Mouse (Mus musculus): ENCODE measurements around the gene Lrrc17. TPM values are rescaled to one million over a fixed set of nuclear protein-coding genes. Genes with fewer than 3 reads are reported as not detected.
A peak's percentile ranks its signal among the peaks of the same experiment; 100 is the strongest.

Gene Lrrc17
- polyA plus RNA-seq, 1 experiment from 2014 or later, result 42.8 TPM

GRCm38 (mm10) chr5:21545227-21545626, 1.9 kb downstream of the Lrrc17 start:
- Histone ChIP-seq H3K4me1 (ENCODE audit: control insufficient read depth, insufficient read depth, low read length) (no peaks in the 10 kb centered on the region), H3K4me2 (ENCODE audit: low read depth, low read length) (0 out of 2 replicates have a peak overlapping the region, but pooled peaks have one; percentile 1), H3K27me3 (ENCODE audit: control insufficient read depth, insufficient read depth, low read length) (no peaks in the 10 kb centered on the region), H3K27ac (replicated peaks; ENCODE audit: low read depth, low read length) (no peak overlapping the region), H3K36me3 (replicated peaks; ENCODE audit: control insufficient read depth, insufficient read depth, low read depth, low read length) (no peaks in the 10 kb centered on the region), H3K9ac (replicated peaks; ENCODE audit: low read length) (no peak overlapping the region), H3K9me3 (replicated peaks; ENCODE audit: control insufficient read depth, low read length) (no peaks in the 10 kb centered on the region), H3K4me3 (ENCODE audit: low read depth, low read length) (peak overlapping the region; percentile 13)
- ATAC-seq (replicated peaks; ENCODE audit: insufficient number of reproducible peaks, low FRiP score, low TSS enrichment, low read depth) (no peak), DNase-seq (ENCODE audit: low spot score) (no peak)

GRCm38 (mm10) chr5:21545786-21546185, 2.4 kb downstream of the Lrrc17 start:
- Histone ChIP-seq H3K27ac (replicated peaks; ENCODE audit: low read depth, low read length) (no peak overlapping the region), H3K4me1 (ENCODE audit: control insufficient read depth, insufficient read depth, low read length) (no peaks in the 10 kb centered on the region), H3K9ac (replicated peaks; ENCODE audit: low read length) (no peak overlapping the region), H3K4me3 (ENCODE audit: low read depth, low read length) (no peak overlapping the region), H3K9me3 (replicated peaks; ENCODE audit: control insufficient read depth, low read length) (no peaks in the 10 kb centered on the region), H3K27me3 (ENCODE audit: control insufficient read depth, insufficient read depth, low read length) (no peaks in the 10 kb centered on the region), H3K36me3 (replicated peaks; ENCODE audit: control insufficient read depth, insufficient read depth, low read depth, low read length) (no peaks in the 10 kb centered on the region), H3K4me2 (ENCODE audit: low read depth, low read length) (no peak overlapping the region)
- no peak for ATAC-seq (replicated peaks; ENCODE audit: insufficient number of reproducible peaks, low FRiP score, low TSS enrichment, low read depth)
- 87% methylated on average over 4 of the region's 4 CpGs for WGBS
- no peak for DNase-seq (ENCODE audit: low spot score)

GRCm38 (mm10) chr5:21547005-21547404, 3.6 kb downstream of the Lrrc17 start:
- no peak overlapping the region for H3K27ac ChIP-seq (replicated peaks; ENCODE audit: low read depth, low read length)
- H3K4me2 ChIP-seq (ENCODE audit: low read depth, low read length), result no peak overlapping the region
- H3K9ac ChIP-seq (replicated peaks; ENCODE audit: low read length), result no peak overlapping the region
- H3K4me3 ChIP-seq (ENCODE audit: low read depth, low read length), result no peak overlapping the region
- H3K4me1 ChIP-seq (ENCODE audit: control insufficient read depth, insufficient read depth, low read length), result no peaks in the 10 kb centered on the region
- 82% methylated on average over 8 of the region's 8 CpGs for WGBS
- H3K36me3 ChIP-seq (replicated peaks; ENCODE audit: control insufficient read depth, insufficient read depth, low read depth, low read length), result no peaks in the 10 kb centered on the region
- H3K27me3 ChIP-seq (ENCODE audit: control insufficient read depth, insufficient read depth, low read length), result no peaks in the 10 kb centered on the region
- no peak for DNase-seq (ENCODE audit: low spot score)
- no peaks in the 10 kb centered on the region for H3K9me3 ChIP-seq (replicated peaks; ENCODE audit: control insufficient read depth, low read length)
- no peak for ATAC-seq (replicated peaks; ENCODE audit: insufficient number of reproducible peaks, low FRiP score, low TSS enrichment, low read depth)

GRCm38 (mm10) chr5:21553685-21554084, 10.3 kb downstream of the Lrrc17 start:
- H3K9me3 ChIP-seq (replicated peaks; ENCODE audit: control insufficient read depth, low read length), result no peaks in the 10 kb centered on the region
- no peaks in the 10 kb centered on the region for H3K27me3 ChIP-seq (ENCODE audit: control insufficient read depth, insufficient read depth, low read length)
- H3K9ac ChIP-seq (replicated peaks; ENCODE audit: low read length), result no peak overlapping the region
- ATAC-seq (replicated peaks; ENCODE audit: insufficient number of reproducible peaks, low FRiP score, low TSS enrichment, low read depth) (no peak), DNase-seq (ENCODE audit: low spot score) (no peak)
- no peaks in the 10 kb centered on the region for H3K4me1 ChIP-seq (ENCODE audit: control insufficient read depth, insufficient read depth, low read length)
- H3K27ac ChIP-seq (replicated peaks; ENCODE audit: low read depth, low read length), result no peak overlapping the region
- WGBS, result 87% methylated on average over 4 of the region's 4 CpGs
- no peaks in the 10 kb centered on the region for H3K36me3 ChIP-seq (replicated peaks; ENCODE audit: control insufficient read depth, insufficient read depth, low read depth, low read length)
- no peak overlapping the region for H3K4me2 ChIP-seq (ENCODE audit: low read depth, low read length)
- H3K4me3 ChIP-seq (ENCODE audit: low read depth, low read length), result no peak overlapping the region

GRCm38 (mm10) chr5:21554732-21555131, 11.4 kb downstream of the Lrrc17 start:
- no peaks in the 10 kb centered on the region for H3K9me3 ChIP-seq (replicated peaks; ENCODE audit: control insufficient read depth, low read length)
- H3K27me3 ChIP-seq (ENCODE audit: control insufficient read depth, insufficient read depth, low read length), result no peaks in the 10 kb centered on the region
- ATAC-seq (replicated peaks; ENCODE audit: insufficient number of reproducible peaks, low FRiP score, low TSS enrichment, low read depth) (no peak), DNase-seq (ENCODE audit: low spot score) (no peak)
- H3K9ac ChIP-seq (replicated peaks; ENCODE audit: low read length), result no peak overlapping the region
- H3K4me1 ChIP-seq (ENCODE audit: control insufficient read depth, insufficient read depth, low read length), result no peaks in the 10 kb centered on the region
- no peaks in the 10 kb centered on the region for H3K36me3 ChIP-seq (replicated peaks; ENCODE audit: control insufficient read depth, insufficient read depth, low read depth, low read length)
- WGBS, result 85% methylated on average over 1 of the region's 1 CpGs
- no peak overlapping the region for H3K27ac ChIP-seq (replicated peaks; ENCODE audit: low read depth, low read length)
- no peak overlapping the region for H3K4me3 ChIP-seq (ENCODE audit: low read depth, low read length)
- no peak overlapping the region for H3K4me2 ChIP-seq (ENCODE audit: low read depth, low read length)

- Histone ChIP-seq H3K9me3 (replicated peaks; ENCODE audit: control insufficient read depth, low read length) (no peaks in the 10 kb centered on the region), H3K36me3 (replicated peaks; ENCODE audit: control insufficient read depth, insufficient read depth, low read depth, low read length) (no peaks in the 10 kb centered on the region), H3K27ac (replicated peaks; ENCODE audit: low read depth, low read length) (no peak overlapping the region), H3K4me2 (ENCODE audit: low read depth, low read length) (no peak overlapping the region), H3K9ac (replicated peaks; ENCODE audit: low read length) (no peak overlapping the region), H3K4me3 (ENCODE audit: low read depth, low read length) (no peak overlapping the region), H3K4me1 (ENCODE audit: control insufficient read depth, insufficient read depth, low read length) (no peaks in the 10 kb centered on the region), H3K27me3 (ENCODE audit: control insufficient read depth, insufficient read depth, low read length) (no peaks in the 10 kb centered on the region)
- WGBS, result 80% methylated on average over 3 of the region's 3 CpGs
- DNase-seq (ENCODE audit: low spot score), result no peak
- no peak for ATAC-seq (replicated peaks; ENCODE audit: insufficient number of reproducible peaks, low FRiP score, low TSS enrichment, low read depth)
Observed at GRCm38 (mm10) chr5:21556502-21556901, 13.1 kb downstream of the Lrrc17 start.

- Histone ChIP-seq H3K4me1 (ENCODE audit: control insufficient read depth, insufficient read depth, low read length) (no peaks in the 10 kb centered on the region), H3K36me3 (replicated peaks; ENCODE audit: control insufficient read depth, insufficient read depth, low read depth, low read length) (no peaks in the 10 kb centered on the region), H3K9ac (replicated peaks; ENCODE audit: low read length) (no peak overlapping the region), H3K4me3 (ENCODE audit: low read depth, low read length) (no peak overlapping the region), H3K27ac (replicated peaks; ENCODE audit: low read depth, low read length) (no peak overlapping the region), H3K9me3 (replicated peaks; ENCODE audit: control insufficient read depth, low read length) (no peaks in the 10 kb centered on the region), H3K4me2 (ENCODE audit: low read depth, low read length) (no peak overlapping the region), H3K27me3 (ENCODE audit: control insufficient read depth, insufficient read depth, low read length) (no peaks in the 10 kb centered on the region)
- DNase-seq (ENCODE audit: low spot score) (no peak), ATAC-seq (replicated peaks; ENCODE audit: insufficient number of reproducible peaks, low FRiP score, low TSS enrichment, low read depth) (no peak)
- 88% methylated on average over 2 of the region's 2 CpGs for WGBS
Observed at GRCm38 (mm10) chr5:21563936-21564335, 20.6 kb downstream of the Lrrc17 start.

GRCm38 (mm10) chr5:21565392-21566065, 22.2 kb downstream of the Lrrc17 start:
- H3K36me3 ChIP-seq (replicated peaks; ENCODE audit: control insufficient read depth, insufficient read depth, low read depth, low read length), result no peaks in the 10 kb centered on the region
- no peak for DNase-seq (ENCODE audit: low spot score)
- no peaks in the 10 kb centered on the region for H3K9me3 ChIP-seq (replicated peaks; ENCODE audit: control insufficient read depth, low read length)
- H3K4me2 ChIP-seq (ENCODE audit: low read depth, low read length), result no peak overlapping the region
- ATAC-seq (replicated peaks; ENCODE audit: insufficient number of reproducible peaks, low FRiP score, low TSS enrichment, low read depth), result no peak
- no peaks in the 10 kb centered on the region for H3K4me1 ChIP-seq (ENCODE audit: control insufficient read depth, insufficient read depth, low read length)
- 88% methylated on average over 9 of the region's 9 CpGs for WGBS
- no peak overlapping the region for H3K27ac ChIP-seq (replicated peaks; ENCODE audit: low read depth, low read length)
- no peak overlapping the region for H3K9ac ChIP-seq (replicated peaks; ENCODE audit: low read length)
- H3K27me3 ChIP-seq (ENCODE audit: control insufficient read depth, insufficient read depth, low read length), result no peaks in the 10 kb centered on the region
- no peak overlapping the region for H3K4me3 ChIP-seq (ENCODE audit: low read depth, low read length)

All from embryonic facial prominence, embryonic 11.5 days (tissue).